Mouse (Mus musculus): ENCODE measurements around the gene Oog2. TPM values are rescaled to one million over a fixed set of nuclear protein-coding genes. Genes with fewer than 3 reads are reported as not detected.
"Not testable (repeated sequence)": the region's sequence is repeated elsewhere in the genome, so short reads cannot be mapped to it uniquely, and the experiment has no call there.

The Oog2 gene
- polyA plus RNA-seq (2015; fragmentation: Nextera tagmentation; extraction: Ambion mirVana), result not detected in 2 replicates

DNA sequence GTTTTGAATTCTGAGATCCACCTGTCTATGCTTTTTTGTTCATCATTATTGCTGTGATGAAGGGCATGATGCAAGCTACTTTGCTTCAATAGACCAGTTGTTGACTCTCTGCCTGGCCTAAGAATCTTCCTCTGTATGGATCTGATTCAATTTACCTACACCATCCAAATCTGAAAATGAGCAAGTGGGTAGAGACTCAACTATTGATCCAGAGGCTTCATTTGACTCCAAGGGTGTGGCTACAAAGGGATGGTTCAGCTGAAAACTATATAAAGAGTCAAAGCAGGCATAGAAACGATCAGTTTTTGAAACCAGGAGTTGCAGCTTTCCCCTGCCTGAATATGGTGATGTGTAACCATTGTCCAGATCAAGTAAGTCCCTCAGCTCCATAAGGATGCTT is at the start of gene Oog2:
TSS of gene Oog2 (plus strand) at position 301 of the 400 bp plus-strand sequence.
- Histone ChIP-seq H3K27me3 (no peaks in the 10 kb centered on the region), H3K27ac (replicated peaks) (no peak within 1 kb of the TSS), H3K4me1 (replicated peaks) (no peaks in the 10 kb centered on the region), H3K9ac (no peak within 1 kb of the TSS), H3K36me3 (replicated peaks) (no peaks in the 10 kb centered on the region), H3K4me3 (replicated peaks) (no peak within 1 kb of the TSS), H3K9me3 (replicated peaks) (no peaks in the 10 kb centered on the region), H3K4me2 (no peak within 1 kb of the TSS)
- 5% methylated on average over 1 of the region's 1 CpGs for WGBS (ENCODE audit: insufficient replicate concordance)
- no peak for ATAC-seq (ENCODE audit: insufficient read depth)

DNA sequence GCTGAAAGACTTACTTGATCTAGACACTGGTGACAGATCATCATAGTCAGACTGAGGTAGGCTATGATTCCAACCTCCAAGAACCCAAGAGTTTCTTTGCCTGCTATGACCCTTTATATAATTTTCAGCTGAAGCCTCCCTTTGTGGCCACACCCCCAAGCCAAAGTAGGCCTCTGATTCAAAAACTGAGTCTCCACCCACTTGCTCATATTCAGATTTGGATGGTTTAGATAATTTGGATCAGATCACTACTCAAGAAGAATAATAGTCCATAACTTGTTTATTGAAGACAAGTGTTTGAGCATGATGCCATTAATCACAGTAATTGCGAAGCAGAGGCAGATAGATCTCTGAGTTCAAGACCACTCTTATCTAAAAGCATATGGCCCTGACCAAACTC is 28.0 kb upstream of the Oog2 start, which contains the start of gene Oog3:
TSS of gene Oog3 (minus strand) at position 101 of the 400 bp plus-strand sequence.
- H3K9me3 ChIP-seq (replicated peaks), result no peaks in the 10 kb centered on the region; the same call in none of the 2 replicates
- H3K4me3 ChIP-seq (replicated peaks), result no peak within 1 kb of the TSS
- WGBS (ENCODE audit: insufficient replicate concordance), result 50% methylated on average over 1 of the region's 1 CpGs
- H3K4me2 ChIP-seq, result no peak within 1 kb of the TSS
- no peaks in the 10 kb centered on the region for H3K36me3 ChIP-seq (replicated peaks)
- ATAC-seq (ENCODE audit: insufficient read depth), result no peak
- H3K27ac ChIP-seq (replicated peaks), result no peak within 1 kb of the TSS
- H3K9ac ChIP-seq, result no peak within 1 kb of the TSS
- no peaks in the 10 kb centered on the region for H3K4me1 ChIP-seq (replicated peaks)
- no peaks in the 10 kb centered on the region for H3K27me3 ChIP-seq

DNA sequence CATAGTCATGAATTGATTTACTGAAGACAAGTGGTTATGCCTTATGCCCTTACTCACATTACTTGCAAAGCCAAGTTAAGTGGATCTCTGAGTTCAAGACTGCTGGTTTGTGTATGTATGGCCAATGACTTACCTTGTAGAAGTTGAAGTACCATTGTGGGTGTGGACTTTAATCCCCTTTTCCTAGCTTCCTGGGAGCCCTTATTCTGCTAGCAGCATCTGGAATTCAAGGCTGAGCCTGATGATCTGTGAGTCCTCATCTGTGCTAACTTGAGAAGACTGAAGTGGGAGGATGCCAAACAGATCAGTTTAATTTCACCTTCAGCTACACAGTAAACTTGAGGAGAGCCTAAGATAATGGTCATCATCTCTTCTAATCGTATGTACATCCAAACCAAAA is 22.7 kb downstream of the Oog2 start, which contains the start of gene C87977:
TSS of gene C87977 (minus strand) at position 101 of the 400 bp plus-strand sequence.
- not testable (repeated sequence) for H3K27me3 ChIP-seq; H3K27ac ChIP-seq (replicated peaks); H3K9ac ChIP-seq; H3K9me3 ChIP-seq (replicated peaks); H3K4me3 ChIP-seq (replicated peaks); ATAC-seq (ENCODE audit: insufficient read depth); H3K36me3 ChIP-seq (replicated peaks); H3K4me1 ChIP-seq (replicated peaks); H3K4me2 ChIP-seq
- 48% methylated on average over 1 of the region's 1 CpGs for WGBS (ENCODE audit: insufficient replicate concordance)

Other genes starting within 250 kb of the Oog2 start
- not detected in 2 replicates for gene Pramef25, start 239.7 kb upstream of the Oog2 start, polyA plus RNA-seq (2015; fragmentation: Nextera tagmentation; extraction: Ambion mirVana)
- not detected in 2 replicates for gene Gm13101, start 223.8 kb upstream of the Oog2 start, polyA plus RNA-seq (2015; fragmentation: Nextera tagmentation; extraction: Ambion mirVana)
- gene Pramef17, start 196.3 kb upstream of the Oog2 start, polyA plus RNA-seq (2015; fragmentation: Nextera tagmentation; extraction: Ambion mirVana), result not detected in 2 replicates
- not detected in 2 replicates for gene Pramel4, start 131.6 kb upstream of the Oog2 start, polyA plus RNA-seq (2015; fragmentation: Nextera tagmentation; extraction: Ambion mirVana)
- not detected in 2 replicates for gene Gm13102, start 84.2 kb upstream of the Oog2 start, polyA plus RNA-seq (2015; fragmentation: Nextera tagmentation; extraction: Ambion mirVana)
- not detected in 2 replicates for gene Oog3, start 28.1 kb upstream of the Oog2 start, polyA plus RNA-seq (2015; fragmentation: Nextera tagmentation; extraction: Ambion mirVana)
- not detected in 2 replicates for gene C87977, start 22.6 kb downstream of the Oog2 start, polyA plus RNA-seq (2015; fragmentation: Nextera tagmentation; extraction: Ambion mirVana)
- not detected in 2 replicates for gene Pramel5, start 89.8 kb downstream of the Oog2 start, polyA plus RNA-seq (2015; fragmentation: Nextera tagmentation; extraction: Ambion mirVana)
- not detected in 2 replicates for gene Gm13128, start 139.5 kb downstream of the Oog2 start, polyA plus RNA-seq (2015; fragmentation: Nextera tagmentation; extraction: Ambion mirVana)
- not detected in 2 replicates for gene Gm13119, start 167.2 kb downstream of the Oog2 start, polyA plus RNA-seq (2015; fragmentation: Nextera tagmentation; extraction: Ambion mirVana)
- not detected in 2 replicates for gene Pramef20, start 187.2 kb downstream of the Oog2 start, polyA plus RNA-seq (2015; fragmentation: Nextera tagmentation; extraction: Ambion mirVana)
- gene Pramef12, start 217.7 kb downstream of the Oog2 start, polyA plus RNA-seq (2015; fragmentation: Nextera tagmentation; extraction: Ambion mirVana), result not detected in 2 replicates
- not detected in 2 replicates for gene 1700012P22Rik, start 248.1 kb downstream of the Oog2 start, polyA plus RNA-seq (2015; fragmentation: Nextera tagmentation; extraction: Ambion mirVana)

Data from liver, embryonic 15.5 days (tissue).